Mouse (Mus musculus): Measurements from ENCODE around the gene Fstl1. TPM values are rescaled to one million over a fixed set of nuclear protein-coding genes. Genes with fewer than 3 reads are reported as not detected.

Gene Fstl1
- total and polyA plus RNA-seq, 3 experiments = 0.08 to 0.35 TPM; not detected in 1

GRCm38 (mm10) chr16:37857495-37857894 lies 80.8 kb downstream of the Fstl1 start:
- peaks cover 1 to 2% of the 10 kb centered on the region in 2 experiments; a peak in 3 of 4 replicates for H3K27me3 ChIP-seq (ENCODE audit: control insufficient read depth in 1 of 2, insufficient read depth in 2 of 2, low read length in 2 of 2)
- TF ChIP-seq CHD1 (IDR thresholded peaks at IDR 0.05; ENCODE audit: low read depth, low read length) (no peak), MEF2A (IDR thresholded peaks at IDR 0.05; ENCODE audit: extremely low read depth, insufficient replicate concordance, low read depth, low read length, poor library complexity, severe bottlenecking) (no peak), USF1 (IDR thresholded peaks at IDR 0.05; ENCODE audit: low read depth, low read length) (no peak), MAFK (IDR thresholded peaks at IDR 0.05; ENCODE audit: borderline replicate concordance, low read depth, low read length) (no peak), MAZ (IDR thresholded peaks at IDR 0.05; ENCODE audit: low read depth, low read length) (no peak)
- no peaks in the 10 kb centered on the region for H3K4me1 ChIP-seq (ENCODE audit: control insufficient read depth in 1 of 2, insufficient read depth in 2 of 2, low read length in 2 of 2)
- DNase-seq (ENCODE audit: low read depth, low spot score) = no peak
- H3K27ac ChIP-seq (ENCODE audit: control insufficient read depth, low read depth, low read length) = no peak overlapping the region
- no peaks in the 10 kb centered on the region for H3K36me3 ChIP-seq (ENCODE audit: control insufficient read depth in 1 of 2, insufficient read depth in 2 of 2, low read length in 2 of 2)
- H3K9me3 ChIP-seq (replicated peaks; ENCODE audit: insufficient read depth, low read length) = no peaks in the 10 kb centered on the region
- H3K4me3 ChIP-seq (ENCODE audit: control insufficient read depth in 1 of 2, insufficient read depth in 1 of 2, low read depth in 2 of 2, low read length in 2 of 2) = no peak overlapping the region
- H3K9ac ChIP-seq (ENCODE audit: control insufficient read depth, low read depth, low read length, poor library complexity, severe bottlenecking) = no peak overlapping the region
- H3K79me2 ChIP-seq (ENCODE audit: control insufficient read depth, insufficient read depth, low read length, poor library complexity) = no peaks in the 10 kb centered on the region

GRCm38 (mm10) chr16:37860213-37860612 lies 83.5 kb downstream of the Fstl1 start:
- Histone ChIP-seq H3K4me1 (ENCODE audit: control insufficient read depth in 1 of 2, insufficient read depth in 2 of 2, low read length in 2 of 2) (0 out of 4 replicates have a peak, but pooled peaks cover 0 to 2% of the 10 kb centered on the region in 2 experiments), H3K36me3 (ENCODE audit: control insufficient read depth in 1 of 2, insufficient read depth in 2 of 2, low read length in 2 of 2) (no peaks in the 10 kb centered on the region), H3K27ac (ENCODE audit: control insufficient read depth, low read depth, low read length) (no peak overlapping the region), H3K79me2 (ENCODE audit: control insufficient read depth, insufficient read depth, low read length, poor library complexity) (no peaks in the 10 kb centered on the region), H3K9me3 (replicated peaks; ENCODE audit: insufficient read depth, low read length) (no peaks in the 10 kb centered on the region), H3K27me3 (ENCODE audit: control insufficient read depth in 1 of 2, insufficient read depth in 2 of 2, low read length in 2 of 2) (peaks cover 2 to 3% of the 10 kb centered on the region in 2 experiments; a peak in 3 of 4 replicates), H3K9ac (ENCODE audit: control insufficient read depth, low read depth, low read length, poor library complexity, severe bottlenecking) (no peak overlapping the region), H3K4me3 (ENCODE audit: control insufficient read depth in 1 of 2, insufficient read depth in 1 of 2, low read depth in 2 of 2, low read length in 2 of 2) (no peak overlapping the region)
- DNase-seq (ENCODE audit: low read depth, low spot score) = no peak
- TF ChIP-seq ELF1 (IDR thresholded peaks at IDR 0.05; ENCODE audit: low read depth, low read length) (no peak), GABPA (IDR thresholded peaks at IDR 0.05; ENCODE audit: low read depth, low read length) (no peak), NRF1 (IDR thresholded peaks at IDR 0.05; ENCODE audit: insufficient read depth, low read depth, low read length, poor library complexity, severe bottlenecking) (no peak), MYC (IDR thresholded peaks at IDR 0.05; ENCODE audit: low read depth, low read length) (no peak), ZMIZ1 (IDR thresholded peaks at IDR 0.05; ENCODE audit: low read depth, low read length) (no peak), EP300 (IDR thresholded peaks at IDR 0.05; ENCODE audit: low read depth in 1 of 2, low read length in 2 of 2) (no peak), TBP (IDR thresholded peaks at IDR 0.05; ENCODE audit: low read depth, low read length) (no peak), MAFK (IDR thresholded peaks at IDR 0.05; ENCODE audit: borderline replicate concordance, low read depth, low read length) (no peak), NELFE (IDR thresholded peaks at IDR 0.05; ENCODE audit: low read depth, low read length) (no peak), CTCF (IDR thresholded peaks at IDR 0.05 in 2 of 3, conservative IDR thresholded peaks at IDR 0.05 in 1 of 3; ENCODE audit: control insufficient read depth in 1 of 3, insufficient read depth in 1 of 3, low read depth in 2 of 3, low read length in 3 of 3, poor library complexity in 1 of 3, severe bottlenecking in 1 of 3) (no peak), RAD21 (IDR thresholded peaks at IDR 0.05; ENCODE audit: low read depth, low read length) (no peak), SMC3 (IDR thresholded peaks at IDR 0.05; ENCODE audit: low read depth, low read length) (no peak), ZKSCAN1 (IDR thresholded peaks at IDR 0.05; ENCODE audit: low read depth, low read length) (no peak), CHD1 (IDR thresholded peaks at IDR 0.05; ENCODE audit: low read depth, low read length) (no peak), POLR2AphosphoS5 (IDR thresholded peaks at IDR 0.05; ENCODE audit: borderline replicate concordance, low read depth, low read length) (no peak)

All from MEL (cell line).